Mouse (Mus musculus): ENCODE results near the gene Rps15. TPM values are rescaled to one million over a fixed set of nuclear protein-coding genes. Genes with fewer than 3 reads are reported as not detected.
A peak's percentile ranks its signal among the peaks of the same experiment; 100 is the strongest.

The Rps15 gene
- polyA plus RNA-seq, 1 experiment from 2014 or later = 538 TPM

- Histone ChIP-seq H3K27ac (ENCODE audit: low read length) (no peak overlapping the region), H3K9ac (replicated peaks; ENCODE audit: low read depth, low read length) (peak overlapping the region; percentile 5; the same call in 1 of the 2 replicates), H3K4me3 (replicated peaks; ENCODE audit: low read length) (peak overlapping the region; percentile 40), H3K9me3 (ENCODE audit: control insufficient read depth, low read length) (no peaks in the 10 kb centered on the region), H3K4me2 (ENCODE audit: low read length) (peak overlapping the region; percentile 57), H3K27me3 (replicated peaks; ENCODE audit: control insufficient read depth, insufficient read depth, low read length) (peaks cover 63% of the 10 kb centered on the region), H3K4me1 (replicated peaks; ENCODE audit: control insufficient read depth, insufficient read depth, low read length) (peaks cover 21% of the 10 kb centered on the region), H3K36me3 (ENCODE audit: control insufficient read depth, insufficient read depth) (no peaks in the 10 kb centered on the region)
- ATAC-seq = no peak
- 2% methylated on average over 47 of the region's 47 CpGs for WGBS
Measured at GRCm38 (mm10) chr10:80341491-80342304, 49.4 kb downstream of the Rps15 start.

- 1% methylated on average over 26 of the region's 26 CpGs for WGBS
- Histone ChIP-seq H3K9me3 (ENCODE audit: control insufficient read depth, low read length) (no peaks in the 10 kb centered on the region), H3K27me3 (replicated peaks; ENCODE audit: control insufficient read depth, insufficient read depth, low read length) (peaks cover 66% of the 10 kb centered on the region), H3K4me2 (ENCODE audit: low read length) (peak overlapping the region; percentile 57), H3K4me1 (replicated peaks; ENCODE audit: control insufficient read depth, insufficient read depth, low read length) (peaks cover 21% of the 10 kb centered on the region), H3K9ac (replicated peaks; ENCODE audit: low read depth, low read length) (peak overlapping the region; percentile 12), H3K4me3 (replicated peaks; ENCODE audit: low read length) (peak overlapping the region; percentile 40), H3K36me3 (ENCODE audit: control insufficient read depth, insufficient read depth) (no peaks in the 10 kb centered on the region), H3K27ac (ENCODE audit: low read length) (no peak overlapping the region)
- peak; percentile 13 for ATAC-seq
Measured at GRCm38 (mm10) chr10:80342305-80342748, 50.1 kb downstream of the Rps15 start.

DNA sequence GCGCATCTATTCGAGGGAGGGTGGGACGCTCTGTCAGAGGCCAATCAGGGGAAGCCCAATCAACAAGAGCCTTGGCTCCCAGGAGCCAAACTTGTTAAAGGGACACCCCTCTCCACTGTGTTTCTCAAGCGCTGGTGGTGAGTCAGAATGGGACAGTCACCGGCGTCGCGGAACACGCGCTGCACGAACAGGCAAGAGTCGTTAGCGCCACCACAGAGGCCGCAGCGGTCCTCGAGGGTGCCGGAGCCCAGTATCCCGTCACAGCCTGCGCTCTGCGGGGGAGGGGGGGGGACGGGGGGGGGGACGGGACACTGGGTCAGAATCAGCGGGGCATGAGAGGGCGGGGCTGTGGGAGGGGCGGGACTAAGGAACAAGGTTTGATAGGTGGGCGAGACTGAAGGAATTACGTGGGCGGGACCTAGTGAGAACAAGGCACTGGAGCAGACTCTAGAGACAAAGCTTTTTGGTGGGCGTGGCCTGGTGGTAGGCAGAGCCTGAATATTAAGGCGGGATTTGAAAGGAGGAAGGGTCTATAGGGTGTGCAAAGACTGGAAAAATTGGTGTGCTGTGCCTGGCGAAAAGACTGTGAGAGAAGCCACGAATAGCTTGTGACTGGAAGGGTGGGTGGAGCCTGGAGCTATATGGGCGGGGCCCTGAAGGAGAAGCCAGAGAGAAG lies 50.6 kb downstream of the Rps15 start:
- Histone ChIP-seq H3K4me2 (ENCODE audit: low read length) (peak overlapping the region; percentile 57), H3K9ac (replicated peaks; ENCODE audit: low read depth, low read length) (peak overlapping the region; percentile 12), H3K36me3 (ENCODE audit: control insufficient read depth, insufficient read depth) (no peaks in the 10 kb centered on the region), H3K4me3 (replicated peaks; ENCODE audit: low read length) (peak overlapping the region; percentile 40), H3K4me1 (replicated peaks; ENCODE audit: control insufficient read depth, insufficient read depth, low read length) (peaks cover 21% of the 10 kb centered on the region), H3K27me3 (replicated peaks; ENCODE audit: control insufficient read depth, insufficient read depth, low read length) (peaks cover 71% of the 10 kb centered on the region), H3K9me3 (ENCODE audit: control insufficient read depth, low read length) (no peaks in the 10 kb centered on the region), H3K27ac (ENCODE audit: low read length) (no peak overlapping the region)
- under 1% methylated on average over 31 of the region's 33 CpGs for WGBS
- peak; percentile 80 for ATAC-seq

DNA sequence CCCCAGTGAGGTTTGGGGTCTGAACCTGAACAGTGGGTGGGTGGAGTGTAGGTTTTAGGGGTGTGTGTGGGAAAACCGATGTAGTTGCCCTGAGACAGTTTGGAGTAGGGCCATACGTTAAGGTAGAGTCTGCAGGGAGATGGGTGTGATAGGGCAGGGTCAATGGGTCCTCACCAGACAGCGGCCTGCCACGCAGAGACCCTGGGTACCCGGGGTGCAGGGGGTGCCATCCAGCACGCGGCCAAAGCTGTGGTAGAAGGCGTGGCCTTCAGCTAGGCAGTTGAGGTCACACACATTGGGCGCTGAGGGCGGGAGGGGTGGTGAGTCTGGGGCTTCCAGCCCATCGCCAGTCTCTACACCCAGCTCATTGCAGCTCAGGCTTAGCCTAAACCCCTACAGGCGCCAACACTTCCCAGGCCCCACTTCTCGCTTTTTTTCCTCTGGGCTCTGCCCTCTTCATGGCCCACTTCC lies 51.2 kb downstream of the Rps15 start:
- Histone ChIP-seq H3K9me3 (ENCODE audit: control insufficient read depth, low read length) (no peaks in the 10 kb centered on the region), H3K36me3 (ENCODE audit: control insufficient read depth, insufficient read depth) (no peaks in the 10 kb centered on the region), H3K4me3 (replicated peaks; ENCODE audit: low read length) (peak overlapping the region; percentile 40), H3K27me3 (replicated peaks; ENCODE audit: control insufficient read depth, insufficient read depth, low read length) (peaks cover 77% of the 10 kb centered on the region), H3K4me2 (ENCODE audit: low read length) (peak overlapping the region; percentile 57), H3K4me1 (replicated peaks; ENCODE audit: control insufficient read depth, insufficient read depth, low read length) (peaks cover 25% of the 10 kb centered on the region), H3K9ac (replicated peaks; ENCODE audit: low read depth, low read length) (0 out of 2 replicates have a peak overlapping the region, but pooled peaks have one; percentile 1), H3K27ac (ENCODE audit: low read length) (no peak overlapping the region)
- 26% methylated on average over 12 of the region's 13 CpGs for WGBS
- no peak for ATAC-seq

Small RNAs within 50 kb of the gene (microRNA-seq; reads per million reads assigned to microRNA genes)
- gene Mir6911 = 1.2 reads per million

Other genes with a start within 250 kb of the Rps15 start
- gene Gpx4, start 245.3 kb upstream of the Rps15 start, polyA plus RNA-seq (2015; fragmentation: Nextera tagmentation; extraction: Ambion mirVana) = 443 and 475 TPM in 2 replicates
- gene Sbno2, start 186.9 kb upstream of the Rps15 start, polyA plus RNA-seq (2015; fragmentation: Nextera tagmentation; extraction: Ambion mirVana) = 13.1 and 14.9 TPM in 2 replicates
- gene Stk11, start 176.7 kb upstream of the Rps15 start, polyA plus RNA-seq (2015; fragmentation: Nextera tagmentation; extraction: Ambion mirVana) = 18.0 and 19.7 TPM in 2 replicates
- gene Atp5d, start 153.8 kb upstream of the Rps15 start, polyA plus RNA-seq (2015; fragmentation: Nextera tagmentation; extraction: Ambion mirVana) = 404 and 433 TPM in 2 replicates
- 33.0 and 44.5 TPM in 2 replicates for gene Cbarp, start 151.6 kb upstream of the Rps15 start, polyA plus RNA-seq (2015; fragmentation: Nextera tagmentation; extraction: Ambion mirVana)
- gene Midn, start 144.2 kb upstream of the Rps15 start, polyA plus RNA-seq (2015; fragmentation: Nextera tagmentation; extraction: Ambion mirVana) = 26.5 and 30.9 TPM in 2 replicates
- 318 and 335 TPM in 2 replicates for gene Cirbp, start 126.5 kb upstream of the Rps15 start, polyA plus RNA-seq (2015; fragmentation: Nextera tagmentation; extraction: Ambion mirVana)
- 8.5 and 10.6 TPM in 2 replicates for gene 1600002K03Rik, start 119.5 kb upstream of the Rps15 start, polyA plus RNA-seq (2015; fragmentation: Nextera tagmentation; extraction: Ambion mirVana)
- gene Efna2, start 113.0 kb upstream of the Rps15 start, polyA plus RNA-seq (2015; fragmentation: Nextera tagmentation; extraction: Ambion mirVana) = 24.8 and 25.4 TPM in 2 replicates
- 49.0 and 55.4 TPM in 2 replicates for gene Mum1, start 66.0 kb upstream of the Rps15 start, polyA plus RNA-seq (2015; fragmentation: Nextera tagmentation; extraction: Ambion mirVana)
- 236 and 272 TPM in 2 replicates for gene Ndufs7, start 43.3 kb upstream of the Rps15 start, polyA plus RNA-seq (2015; fragmentation: Nextera tagmentation; extraction: Ambion mirVana)
- 22.7 and 24.6 TPM in 2 replicates for gene Gamt, start 31.4 kb upstream of the Rps15 start, polyA plus RNA-seq (2015; fragmentation: Nextera tagmentation; extraction: Ambion mirVana)
- gene Dazap1, start 31.0 kb upstream of the Rps15 start, polyA plus RNA-seq (2015; fragmentation: Nextera tagmentation; extraction: Ambion mirVana) = 61.3 and 61.8 TPM in 2 replicates
- 222 and 234 TPM in 2 replicates for gene Apc2, start 3.5 kb downstream of the Rps15 start, polyA plus RNA-seq (2015; fragmentation: Nextera tagmentation; extraction: Ambion mirVana)
- 32.5 and 34.2 TPM in 2 replicates for gene 2310011J03Rik, start 28.1 kb downstream of the Rps15 start, polyA plus RNA-seq (2015; fragmentation: Nextera tagmentation; extraction: Ambion mirVana)
- gene Pcsk4, start 37.0 kb downstream of the Rps15 start, polyA plus RNA-seq (2015; fragmentation: Nextera tagmentation; extraction: Ambion mirVana) = 3.1 and 3.9 TPM in 2 replicates
- gene Reep6, start 37.5 kb downstream of the Rps15 start, polyA plus RNA-seq (2015; fragmentation: Nextera tagmentation; extraction: Ambion mirVana) = 2.2 and 3.2 TPM in 2 replicates
- 0.51 and 0.66 TPM in 2 replicates for gene Adamtsl5, start 56.0 kb downstream of the Rps15 start, polyA plus RNA-seq (2015; fragmentation: Nextera tagmentation; extraction: Ambion mirVana)
- 2.2 and 4.5 TPM in 2 replicates for gene Plk5, start 64.0 kb downstream of the Rps15 start, polyA plus RNA-seq (2015; fragmentation: Nextera tagmentation; extraction: Ambion mirVana)
- gene Mex3d, start 95.2 kb downstream of the Rps15 start, polyA plus RNA-seq (2015; fragmentation: Nextera tagmentation; extraction: Ambion mirVana) = 16.3 TPM in 2 replicates
- 247 and 256 TPM in 2 replicates for gene Mbd3, start 107.1 kb downstream of the Rps15 start, polyA plus RNA-seq (2015; fragmentation: Nextera tagmentation; extraction: Ambion mirVana)
- 455 and 522 TPM in 2 replicates for gene Uqcr11, start 114.4 kb downstream of the Rps15 start, polyA plus RNA-seq (2015; fragmentation: Nextera tagmentation; extraction: Ambion mirVana)
- 63.7 and 74.6 TPM in 2 replicates for gene Tcf3, start 141.2 kb downstream of the Rps15 start, polyA plus RNA-seq (2015; fragmentation: Nextera tagmentation; extraction: Ambion mirVana)
- gene Onecut3, start 202.4 kb downstream of the Rps15 start, polyA plus RNA-seq (2015; fragmentation: Nextera tagmentation; extraction: Ambion mirVana) = 0.07 and 0.46 TPM in 2 replicates
- gene Atp8b3, start 246.7 kb downstream of the Rps15 start, polyA plus RNA-seq (2015; fragmentation: Nextera tagmentation; extraction: Ambion mirVana) = 0.16 and 0.23 TPM in 2 replicates